ENCODE assay signal across 15 mouse cellular contexts in genomic region chr2:60546082-60546481, GRCm38 (mm10). TPM values are rescaled to one million over a fixed set of nuclear protein-coding genes. Genes with fewer than 3 reads are reported as not detected.
DNase-seq lines count a peak whose midpoint lies in the region; ATAC-seq and TF ChIP-seq lines count a peak whose summit lies in the region.
"Had no signal": no experiment of that assay in that cellular context is flagged by ENCODE, and none has a peak within 500 bp of the region (broad histone marks: within the 10 kb centered on the region; RNA-seq: fewer than 3 reads in every experiment).

No protein-coding gene starts in this region.

- DNase-seq in kidney, adult 11 months = peak; percentile 34
- peak; percentile 49 for DNase-seq in adipocyte (ENCODE audit: low spot score)
- DNase-seq in lung, postnatal 10 days = peak; percentile 35
- DNase-seq in left cerebral cortex, adult 2 months (ENCODE audit: extremely low spot score in 1 of 2, low spot score in 2 of 2) = no peak
- DNase-seq in frontal cortex, postnatal 36 days (ENCODE audit: low spot score in 2 of 2) = no peak
- DNase-seq in spleen, postnatal 14 days (ENCODE audit: low spot score in 2 of 2) = no peak
- DNase-seq: cerebellum, adult 9-11 months; thymus, postnatal 36 days had no signal

- no peak overlapping the region for H3K4me3 ChIP-seq in kidney, embryonic 14.5 days (ENCODE audit: low read length)
- no peak overlapping the region for H3K4me3 ChIP-seq in kidney, embryonic 15.5 days (replicated peaks)
- H3K4me3 ChIP-seq in left cerebral cortex, adult 2 months = no peak overlapping the region
- H3K4me3 ChIP-seq: forebrain, embryonic 15.5 days; hindbrain, embryonic 10.5 days; limb, embryonic 13.5 days; neural tube, embryonic 12.5 days had no signal

- no peaks in the 10 kb centered on the region for H3K36me3 ChIP-seq in kidney, embryonic 14.5 days (ENCODE audit: control insufficient read depth, insufficient read depth, low read length)
- H3K36me3 ChIP-seq in kidney, embryonic 15.5 days = no peaks in the 10 kb centered on the region
- H3K36me3 ChIP-seq: forebrain, embryonic 15.5 days; hindbrain, embryonic 10.5 days; limb, embryonic 13.5 days; neural tube, embryonic 12.5 days had no signal

- no peak for ATAC-seq in kidney, embryonic 14.5 days (ENCODE audit: low FRiP score, low TSS enrichment)
- 0 out of 2 replicates have a peak, but pooled peaks have one; percentile 22 for ATAC-seq in kidney, embryonic 15.5 days (replicated peaks; ENCODE audit: low FRiP score)
- ATAC-seq: forebrain, embryonic 15.5 days had no signal

- 52% methylated on average over 4 of the region's 4 CpGs for WGBS in kidney, embryonic 14.5 days
- WGBS in kidney, embryonic 15.5 days = 53% methylated on average over 4 of the region's 4 CpGs

- peaks cover 4% of the 10 kb centered on the region; the same call in 1 of the 2 replicates for H3K4me1 ChIP-seq in kidney, embryonic 14.5 days (ENCODE audit: control insufficient read depth, insufficient read depth, low read length)
- peaks cover 22% of the 10 kb centered on the region for H3K4me1 ChIP-seq in kidney, embryonic 15.5 days
- H3K4me1 ChIP-seq: forebrain, embryonic 15.5 days; neural tube, embryonic 12.5 days had no signal

- intact Hi-C loops in left cerebral cortex, adult 2 months (cut with DNase I) = no loop called here

- no peak for TF ChIP-seq CTCF in left cerebral cortex, adult 2 months (IDR thresholded peaks at IDR 0.05)

- H3K27ac ChIP-seq in kidney, embryonic 14.5 days (ENCODE audit: low read depth, low read length) = no peak overlapping the region
- H3K27ac ChIP-seq in kidney, embryonic 15.5 days = no peak overlapping the region
- H3K27ac ChIP-seq in left cerebral cortex, adult 2 months = no peak overlapping the region
- H3K27ac ChIP-seq: forebrain, embryonic 15.5 days; hindbrain, embryonic 10.5 days; limb, embryonic 13.5 days; neural tube, embryonic 12.5 days had no signal

- no peaks in the 10 kb centered on the region for H3K27me3 ChIP-seq in kidney, embryonic 14.5 days (ENCODE audit: control insufficient read depth, insufficient read depth, low read length)
- H3K27me3 ChIP-seq in kidney, embryonic 15.5 days = no peaks in the 10 kb centered on the region
- H3K27me3 ChIP-seq: forebrain, embryonic 15.5 days; limb, embryonic 13.5 days; neural tube, embryonic 12.5 days had no signal

- no peak overlapping the region for H3K4me2 ChIP-seq in kidney, embryonic 14.5 days (replicated peaks; ENCODE audit: low read depth, low read length)
- no peak overlapping the region for H3K4me2 ChIP-seq in kidney, embryonic 15.5 days
- H3K4me2 ChIP-seq: forebrain, embryonic 15.5 days; limb, embryonic 13.5 days; neural tube, embryonic 12.5 days had no signal

- no peak overlapping the region for H3K9ac ChIP-seq in kidney, embryonic 14.5 days (ENCODE audit: low read depth, low read length)
- no peak overlapping the region for H3K9ac ChIP-seq in kidney, embryonic 15.5 days
- H3K9ac ChIP-seq: forebrain, embryonic 15.5 days; limb, embryonic 13.5 days; neural tube, embryonic 12.5 days had no signal

- H3K9me3 ChIP-seq in kidney, embryonic 14.5 days (ENCODE audit: control insufficient read depth, low read length) = no peaks in the 10 kb centered on the region
- H3K9me3 ChIP-seq in kidney, embryonic 15.5 days (replicated peaks) = no peaks in the 10 kb centered on the region
- H3K9me3 ChIP-seq: forebrain, embryonic 15.5 days; hindbrain, embryonic 10.5 days; limb, embryonic 13.5 days; neural tube, embryonic 12.5 days had no signal

RNA-seq across cellular contexts. Expression of gene Pla2r1, which starts 7.0 kb away (rescaled TPM):
- polyA plus RNA-seq in kidney, embryonic 14.5 days (2014; fragmentation: Nextera tagmentation; extraction: Ambion mirVana) = 1.6 and 3.3 TPM in 2 replicates
- polyA plus RNA-seq in kidney, embryonic 15.5 days (2015; fragmentation: Nextera tagmentation; extraction: Ambion mirVana) = 3.4 and 4.0 TPM in 2 replicates
- total RNA-seq in left cerebral cortex, adult 2 months (2021) = under 1 TPM; 0.23 to 0.28 TPM
- total RNA-seq: megakaryocyte-erythroid progenitor cell, adult 5-6 weeks had no signal

Comparison
In these comparisons a context has a peak if more than half of its experiments do, and no peak if none do; other contexts are left out.
1. DNase-seq: peak in kidney, adult 11 months (single experiment), adipocyte (single experiment) and lung, postnatal 10 days (single experiment); none in left cerebral cortex, adult 2 months (0 of 2), frontal cortex, postnatal 36 days (0 of 2) and spleen, postnatal 14 days (0 of 2).